Mouse (Mus musculus) liver, embryonic 14.5 days (tissue): ENCODE results near the gene Ptpn4.

ENCODE experiments used
- CTCF ChIP-seq: IDR thresholded peaks from 2 replicates; pipeline ENCODE4 v1.5.1; 2016; ENCODE audit warnings: antibody characterized with exemption, low read depth, control low read depth
- EP300 ChIP-seq: IDR thresholded peaks from 2 replicates; pipeline ENCODE4 v1.6.1; 2016; ENCODE audit warnings: antibody characterized with exemption, low read depth

DNA sequence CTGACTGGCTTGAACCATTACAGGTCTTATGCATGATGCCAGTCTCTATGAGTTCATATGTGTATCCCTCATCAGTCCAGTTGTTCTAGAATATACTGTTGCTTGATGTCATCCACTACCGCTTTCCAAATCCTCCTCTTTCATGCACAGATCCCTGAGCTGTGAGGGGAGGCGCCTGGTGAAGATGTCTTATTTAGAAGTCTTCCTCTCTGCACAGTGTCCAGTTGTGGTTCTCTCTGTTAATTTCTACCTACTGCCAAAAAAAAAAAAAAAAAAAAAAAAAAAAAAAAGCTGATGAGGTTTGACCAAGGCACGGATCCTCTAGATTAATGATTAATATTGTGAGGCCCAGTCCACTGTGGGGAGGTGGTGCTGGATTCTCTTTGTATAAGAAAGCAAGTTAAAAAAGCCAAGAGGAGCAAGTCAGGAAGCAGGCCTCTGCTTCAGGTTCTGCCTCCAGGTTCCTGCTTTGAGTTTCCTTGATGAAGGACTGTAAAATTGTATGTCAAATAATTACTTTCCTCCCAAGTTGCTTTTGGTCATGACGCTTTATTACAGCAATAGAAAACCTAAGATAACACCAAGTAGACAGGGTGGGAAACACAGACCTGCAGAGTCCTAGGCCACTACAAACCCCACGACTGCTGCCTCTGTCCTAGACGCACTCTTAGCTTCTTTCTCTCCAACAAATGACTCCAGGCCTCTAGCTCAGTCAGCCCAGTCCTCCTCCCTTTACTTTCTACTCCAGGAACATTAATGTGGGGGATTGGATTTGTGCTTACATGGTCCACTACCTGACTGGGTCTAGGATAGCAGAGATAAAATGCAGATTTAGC lies 200.0 kb downstream of the Ptpn4 start:
- TF ChIP-seq EP300 (no peak), CTCF (no peak)
